Mouse (Mus musculus) cerebellum, adult 2 months (tissue): ENCODE results near the gene Cntnap2.

ENCODE experiments used
- CTCF ChIP-seq: fragments of 200-500 bp; IDR thresholded peaks from 2 replicates; pipeline ENCODE4 v1.5.1; 2011; ENCODE audit warnings: low read depth, mild to moderate bottlenecking, control low read depth, low read length, moderate library complexity, borderline replicate concordance; ENCODE audit not compliant: insufficient read depth
- POLR2A ChIP-seq: fragments of 200-500 bp; IDR thresholded peaks from 2 replicates; pipeline ENCODE4 v1.6.1; 2011; ENCODE audit warnings: low read length, control low read depth, borderline replicate concordance; ENCODE audit not compliant: insufficient read depth

DNA sequence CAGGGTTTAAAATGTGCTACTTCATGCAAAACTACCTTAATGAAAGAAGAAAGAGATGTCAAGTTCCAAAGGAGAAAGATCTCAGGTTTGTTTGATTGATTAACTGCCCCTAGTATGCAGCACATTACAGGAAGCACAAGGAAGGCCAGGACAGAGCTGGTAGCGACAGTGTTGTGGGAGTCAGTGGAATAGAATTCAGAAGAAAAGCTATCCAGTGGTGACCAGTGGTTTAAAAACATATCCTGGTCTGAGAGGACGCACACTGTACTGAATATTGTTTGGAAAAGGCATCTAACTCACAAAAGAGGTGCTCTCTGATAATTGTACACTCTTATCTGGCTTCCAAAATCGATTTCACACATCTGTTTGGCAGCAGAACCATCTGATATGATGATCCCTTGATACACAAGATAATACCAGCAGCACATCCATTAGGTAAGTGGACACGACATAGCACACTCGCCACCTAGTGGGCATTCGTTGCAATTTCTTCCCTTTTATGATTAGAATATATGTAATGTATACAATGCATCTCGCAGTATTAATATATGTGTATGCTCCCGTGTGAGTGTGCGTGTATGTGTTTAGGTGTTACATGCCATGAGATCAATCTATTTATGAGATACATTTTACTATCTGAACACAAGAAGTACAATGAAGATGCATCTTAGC lies 33.0 kb upstream of the Cntnap2 start:
- TF ChIP-seq POLR2A = no peak
- TF ChIP-seq CTCF = peak; percentile 69
